Mouse (Mus musculus) CH12.LX (cell line): ENCODE measurements at regions not wholly inside any gene's neighbourhood (a gene's known extent, or its start where the extent isn't known, plus 50 kb on each side); places are given as distances from the start of the nearest gene placed in this dataset.

Source experiments
- CHD2 ChIP-seq: IDR thresholded peaks from 2 replicates; pipeline ENCODE4 v1.6.1; 2011; ENCODE audit warnings: low read length, improper control_type of control experiment
- CTCF ChIP-seq, 2 experiments: IDR thresholded peaks in 1 of 2; conservative IDR thresholded peaks in 1 of 2; 2 replicates each; pipeline ENCODE4 v1.5.1; 2011 to 2012; ENCODE audit warnings: low read depth in 2 of 2, low read length in 2 of 2, improper control_type of control experiment in 1 of 2, inconsistent platforms in 1 of 2, mild to moderate bottlenecking in 1 of 2, moderate library complexity in 1 of 2
- ELF1 ChIP-seq: IDR thresholded peaks from 2 replicates; pipeline ENCODE4 v1.6.1; 2014; ENCODE audit warnings: low read depth, mild to moderate bottlenecking, inconsistent platforms, low read length, improper control_type of control experiment
- EP300 ChIP-seq: IDR thresholded peaks from 2 replicates; pipeline ENCODE4 v1.6.1; 2011; ENCODE audit warnings: low read length, improper control_type of control experiment
- HCFC1 ChIP-seq: IDR thresholded peaks from 2 replicates; pipeline ENCODE4 v1.6.1; 2012; ENCODE audit warnings: low read depth, mild to moderate bottlenecking, inconsistent platforms, low read length, improper control_type of control experiment
- MEF2A ChIP-seq: IDR thresholded peaks from 2 replicates; pipeline ENCODE4 v1.6.1; 2014; ENCODE audit warnings: low read depth, mild to moderate bottlenecking, inconsistent platforms, low read length, improper control_type of control experiment, borderline replicate concordance
- POLR2A ChIP-seq: IDR thresholded peaks from 2 replicates; pipeline ENCODE4 v1.6.1; 2011; ENCODE audit warnings: low read depth, mild to moderate bottlenecking, improper control_type of control experiment, low read length
- RCOR1 ChIP-seq: conservative IDR thresholded peaks from 2 replicates; pipeline ENCODE4 v1.6.1; 2012; ENCODE audit warnings: low read depth, mild to moderate bottlenecking, inconsistent platforms, low read length, improper control_type of control experiment
- ZKSCAN1 ChIP-seq: IDR thresholded peaks from 2 replicates; pipeline ENCODE4 v1.6.1; 2012; ENCODE audit warnings: low read depth, inconsistent platforms, low read length, improper control_type of control experiment, borderline replicate concordance

- no peak for TF ChIP-seq CTCF (conservative IDR thresholded peaks at IDR 0.05 in 1 of 2, IDR thresholded peaks at IDR 0.05 in 1 of 2; ENCODE audit: low read depth in 2 of 2, low read length in 2 of 2)
- no peak for TF ChIP-seq CHD2
- TF ChIP-seq ZKSCAN1, result no peak
- no peak for TF ChIP-seq HCFC1
- TF ChIP-seq ELF1, result no peak
- no peak for TF ChIP-seq EP300
- no peak for TF ChIP-seq POLR2A
- TF ChIP-seq RCOR1, result no peak
- TF ChIP-seq MEF2A, result no peak
These were observed 310.2 kb upstream of the Jarid2 start for GRCm38 (mm10) chr13:44419056-44419455.
